Mouse (Mus musculus) embryo, embryonic 10 days (tissue): ENCODE measurements around the gene Klk1b3.
"Not testable (repeated sequence)": the region's sequence is repeated elsewhere in the genome, so short reads cannot be mapped to it uniquely, and the experiment has no call there.

ENCODE experiments used
- DNase-seq: peaks from one replicate; pipeline ENCODE4 v3.0.0-alpha.2; 2015; ENCODE audit warnings: low spot score

Klk1b3 gene

GRCm38 (mm10) chr7:44197891-44198290 lies at the start of gene Klk1b3:
Gene Klk1b3, plus strand, starts transcription at chr7:44198191.
- DNase-seq, result no peak

GRCm38 (mm10) chr7:44179299-44180045 lies 18.5 kb upstream of the Klk1b3 start:
- no peak for DNase-seq

- DNase-seq, result not testable (repeated sequence)
These were observed 11.5 kb upstream of the Klk1b3 start for GRCm38 (mm10) chr7:44186516-44186915.

GRCm38 (mm10) chr7:44187936-44188335 lies 10.1 kb upstream of the Klk1b3 start, which contains the start of gene Klk1b24:
Gene Klk1b24, plus strand, starts transcription at chr7:44188236.
- not testable (repeated sequence) for DNase-seq

- DNase-seq, result not testable (repeated sequence)
These were observed 4.5 kb upstream of the Klk1b3 start for GRCm38 (mm10) chr7:44193466-44193865.

GRCm38 (mm10) chr7:44207135-44207534 lies 9.1 kb downstream of the Klk1b3 start, which contains the start of gene Klk1b4:
Gene Klk1b4, plus strand, starts transcription at chr7:44207435.
- DNase-seq, result not testable (repeated sequence)

- no peak for DNase-seq
These were observed 10.3 kb downstream of the Klk1b3 start for GRCm38 (mm10) chr7:44208307-44208706.

GRCm38 (mm10) chr7:44215645-44216044 lies 17.7 kb downstream of the Klk1b3 start, which contains the start of gene Klk1b5:
Gene Klk1b5, plus strand, starts transcription at chr7:44215945.
- DNase-seq, result no peak

- DNase-seq, result not testable (repeated sequence)
These were observed 23.6 kb downstream of the Klk1b3 start for GRCm38 (mm10) chr7:44221601-44222000.

GRCm38 (mm10) chr7:44222335-44222734 lies 24.3 kb downstream of the Klk1b3 start:
- DNase-seq, result not testable (repeated sequence)

- no peak for DNase-seq
These were observed 27.1 kb downstream of the Klk1b3 start, which contains the start of gene Klk1 for GRCm38 (mm10) chr7:44225076-44225475. Gene Klk1, plus strand, starts transcription at chr7:44225360.

GRCm38 (mm10) chr7:44235909-44236308 lies 37.9 kb downstream of the Klk1b3 start, which contains the start of gene Gm36864:
Gene Gm36864, plus strand, starts transcription at chr7:44236177.
- no peak for DNase-seq

- no peak for DNase-seq
These were observed 41.9 kb downstream of the Klk1b3 start for GRCm38 (mm10) chr7:44239913-44240312.

- no peak for DNase-seq
These were observed 42.7 kb downstream of the Klk1b3 start for GRCm38 (mm10) chr7:44240712-44241111.

- DNase-seq, result peak; percentile 3
These were observed 43.2 kb downstream of the Klk1b3 start for GRCm38 (mm10) chr7:44241163-44241562.

GRCm38 (mm10) chr7:44244080-44244479 lies 46.1 kb downstream of the Klk1b3 start:
- DNase-seq, result no peak

GRCm38 (mm10) chr7:44246055-44246983 lies 48.3 kb downstream of the Klk1b3 start, which contains the start of the genes 1700028J19Rik and 2410002F23Rik:
Gene 1700028J19Rik, minus strand, starts transcription at chr7:44246695.
Gene 2410002F23Rik, plus strand, starts transcription at chr7:44246722.
- DNase-seq, result peak; percentile 88

- DNase-seq, result peak; percentile 43
These were observed 49.0 kb downstream of the Klk1b3 start for GRCm38 (mm10) chr7:44246984-44247470.

- no peak for DNase-seq
These were observed 50.0 kb downstream of the Klk1b3 start for GRCm38 (mm10) chr7:44247971-44248370.

GRCm38 (mm10) chr7:44249248-44249647 lies 51.3 kb downstream of the Klk1b3 start:
- no peak for DNase-seq

GRCm38 (mm10) chr7:44250732-44251275 lies 52.8 kb downstream of the Klk1b3 start:
- DNase-seq, result not testable (repeated sequence)
